Mouse (Mus musculus) left cerebral cortex, postnatal 14 days (tissue): ENCODE measurements at regions not wholly inside any gene's neighbourhood (a gene's known extent, or its start where the extent isn't known, plus 50 kb on each side); places are given as distances from the start of the nearest gene placed in this dataset.

Source experiments
- DNase-seq, 2 experiments: peaks; one replicate each; pipeline ENCODE4 v3.0.0; 2021 to 2022; ENCODE audit warnings: low spot score in 2 of 2, mixed read lengths in 1 of 2
- intact Hi-C: fragments of 180-260 bp; cut with DNase I; formaldehyde crosslinking; loops from one replicate; pipeline ENCODE4 v1.15.1; 2025

DNA sequence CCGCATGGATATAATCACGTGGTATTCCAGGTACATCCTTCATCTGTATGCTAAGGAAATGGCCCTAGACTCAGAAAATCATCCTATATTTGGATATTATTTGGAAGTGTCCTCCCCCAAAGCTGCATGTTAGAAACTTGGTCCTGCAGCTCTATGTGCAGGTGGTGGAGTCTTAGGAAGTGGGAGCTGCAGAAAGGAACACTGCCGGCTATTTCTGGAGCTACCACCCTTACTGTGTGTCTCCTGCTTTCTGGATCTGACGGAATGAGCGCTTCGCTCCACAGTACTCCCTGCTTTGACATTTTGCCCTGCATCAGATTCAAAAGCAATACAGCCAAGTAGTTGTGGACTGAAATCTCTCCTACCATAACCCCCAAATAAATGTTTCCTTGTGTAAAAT lies 306.8 kb upstream of the Pou3f3 start:
- intact Hi-C loops = no loop called here
- no peak for DNase-seq

DNA sequence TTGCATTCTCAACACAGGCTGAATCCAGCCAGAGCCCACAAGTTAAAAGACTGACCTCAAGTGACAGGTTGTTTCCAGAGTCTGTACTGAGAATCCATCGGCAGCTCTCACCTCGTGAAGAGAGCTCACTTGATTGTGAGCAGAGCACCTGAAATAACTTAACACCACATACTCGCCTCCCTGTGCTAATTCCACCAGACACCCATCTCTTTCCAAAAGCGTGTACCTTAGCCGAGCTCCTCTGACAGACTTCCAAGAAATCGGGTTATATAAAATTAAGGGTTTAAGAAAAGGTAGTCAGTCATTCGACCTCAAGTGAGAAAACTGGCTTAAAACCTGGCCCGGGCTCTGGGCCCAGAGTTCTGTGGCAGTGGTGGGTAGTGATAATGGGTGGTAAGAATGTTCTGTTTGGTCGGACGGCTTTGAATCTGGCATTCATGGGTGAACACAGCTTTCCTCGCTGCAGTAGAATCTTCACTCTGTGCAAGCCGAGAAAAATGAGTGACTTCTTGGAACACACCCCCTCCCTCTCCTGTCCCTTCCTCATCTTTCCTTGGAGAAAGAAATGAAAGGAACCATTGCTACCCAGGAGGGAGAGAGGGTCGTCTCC lies 299.8 kb upstream of the Pou3f3 start:
- intact Hi-C loops = no loop called here
- no peak for DNase-seq

DNA sequence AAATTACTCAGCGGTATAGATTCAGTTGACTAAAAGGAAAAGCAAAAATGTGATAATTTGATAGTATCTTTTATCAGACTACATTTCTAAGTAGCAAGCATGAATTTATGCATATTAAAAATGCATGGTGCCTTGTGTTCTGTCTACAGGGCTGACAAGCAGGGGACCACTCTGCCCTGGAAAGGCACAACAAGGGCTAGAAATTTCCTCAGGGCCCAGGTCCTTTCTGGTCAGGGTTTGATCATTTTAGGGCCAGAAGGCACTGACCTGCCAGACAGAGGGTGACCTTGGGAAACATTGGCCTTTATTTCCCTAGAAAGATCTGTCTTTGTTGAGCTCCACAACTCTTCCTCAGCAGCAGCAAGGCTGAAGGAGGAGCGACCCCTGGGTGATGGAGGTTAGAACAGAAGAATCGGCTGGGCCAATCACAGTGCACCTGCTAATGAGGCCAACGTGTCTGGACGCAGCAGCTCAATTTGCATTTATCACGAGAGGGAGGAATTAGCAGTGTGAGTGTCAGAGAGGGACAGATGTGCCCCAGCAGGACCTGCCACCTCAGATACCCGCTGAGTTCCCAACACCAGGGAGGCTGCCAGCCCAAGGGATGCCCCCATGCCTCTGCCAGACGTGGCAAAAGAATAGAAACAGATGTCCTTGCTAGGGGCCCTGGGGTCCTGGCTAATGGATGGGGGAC lies 297.0 kb upstream of the Pou3f3 start:
- intact Hi-C loops = no loop called here
- DNase-seq = no peak

DNA sequence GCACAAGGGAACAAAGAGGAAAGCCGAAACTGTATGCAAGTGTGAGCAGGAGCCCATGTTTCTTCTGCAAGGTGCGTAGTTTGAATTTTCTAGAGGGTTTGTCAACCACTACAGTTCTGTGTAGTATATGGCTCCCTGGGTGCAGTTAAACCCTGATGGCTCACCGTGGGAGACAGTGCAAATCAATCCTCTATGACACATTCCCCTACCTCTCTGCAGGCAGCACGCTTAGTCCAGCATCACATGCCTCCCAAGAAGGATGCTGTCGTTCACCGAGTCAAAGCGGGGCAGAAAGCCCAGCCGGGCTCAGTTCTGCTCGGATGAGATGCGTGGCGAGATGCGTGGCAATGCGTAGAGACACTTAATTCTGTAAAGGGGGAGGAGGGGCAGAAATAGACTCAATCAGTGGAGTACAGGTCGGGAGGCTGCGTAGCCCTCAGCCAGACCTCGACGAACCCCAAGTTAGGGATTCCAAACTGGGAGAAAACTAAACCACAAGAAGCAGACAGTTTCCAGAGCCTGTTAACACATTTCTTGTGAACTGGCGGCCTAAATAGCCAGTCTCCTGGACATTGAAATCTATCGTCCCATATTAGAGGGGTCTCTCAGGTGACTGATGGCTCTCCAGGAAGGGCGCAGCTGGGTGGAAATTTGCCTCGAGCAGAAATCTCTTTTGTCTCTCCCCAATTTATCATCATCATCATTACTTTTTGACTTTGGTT lies 279.6 kb upstream of the Pou3f3 start:
- intact Hi-C loops = no loop called here
- no peak for DNase-seq

DNA sequence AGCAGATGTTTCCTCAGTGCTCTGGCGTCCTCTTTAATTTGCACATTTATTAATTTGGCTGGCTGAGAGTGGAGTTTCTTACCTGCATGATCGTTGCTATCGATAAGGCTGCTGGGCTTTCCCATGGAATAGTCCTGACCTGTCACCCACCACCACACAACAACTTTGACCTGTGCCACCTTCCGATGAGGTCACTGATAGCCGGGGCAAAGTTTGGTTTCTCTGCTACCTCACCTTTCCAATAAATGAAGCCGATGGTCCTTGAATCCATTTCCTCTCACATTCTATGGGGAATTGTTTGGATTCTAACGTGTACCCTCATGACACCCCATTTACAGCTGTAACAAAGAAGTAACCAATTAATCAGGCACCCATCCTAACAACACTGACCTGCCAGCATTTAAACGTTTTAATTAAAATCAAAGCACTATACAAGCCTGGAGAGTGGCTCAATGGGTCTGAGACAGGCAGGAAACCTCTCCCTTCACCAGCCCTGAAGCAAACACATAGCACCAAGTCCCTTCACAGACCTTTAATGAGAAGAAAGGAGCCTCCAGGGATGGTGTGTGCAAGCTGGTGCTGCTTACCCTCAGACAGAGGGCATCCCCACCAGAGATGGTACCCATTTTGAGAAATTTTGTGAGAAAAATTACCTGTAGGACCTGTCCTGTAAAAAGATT lies 278.9 kb upstream of the Pou3f3 start:
- intact Hi-C loops = no loop called here

DNA sequence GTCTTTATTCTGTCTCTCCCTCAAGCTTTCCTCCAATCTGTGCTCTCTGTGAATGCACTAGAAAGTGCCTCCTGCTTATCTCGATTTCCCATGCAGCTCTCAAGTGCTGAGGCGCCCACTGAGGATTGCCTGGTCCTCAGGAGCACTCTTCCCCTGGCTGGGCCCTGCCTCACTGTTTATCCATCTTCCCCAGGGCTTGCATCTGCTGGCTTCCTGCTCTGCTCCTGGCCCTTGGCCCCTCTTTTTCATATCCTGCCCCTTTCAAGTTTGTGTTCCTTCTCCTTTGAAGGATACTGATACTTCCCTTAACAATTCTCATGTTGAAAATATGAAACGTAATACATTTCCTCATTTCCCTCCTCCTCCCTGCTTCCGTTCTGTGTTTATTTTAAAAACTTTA lies 277.8 kb upstream of the Pou3f3 start:
- intact Hi-C loops = no loop called here
- no peak for DNase-seq

More for the DNA sequence above, 278.9 kb upstream of the Pou3f3 start:
- no peak for DNase-seq

DNA sequence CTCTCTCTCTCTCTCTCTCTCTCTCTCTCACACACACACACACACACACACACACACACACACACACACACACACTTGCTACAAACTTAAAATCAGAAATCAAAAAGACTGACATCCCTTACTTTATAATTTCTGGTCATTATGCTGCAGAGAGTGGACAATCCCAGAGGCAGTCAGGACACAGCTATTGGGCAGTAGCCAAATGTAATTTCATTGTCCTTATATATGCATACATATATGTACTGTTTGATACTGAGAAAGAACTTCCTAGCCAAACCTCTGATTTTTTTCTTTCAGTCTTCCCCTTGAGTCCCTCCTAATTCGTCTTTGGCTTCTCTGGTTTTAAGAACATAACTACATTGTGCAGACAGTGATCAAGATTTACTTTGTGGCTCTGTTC lies 277.3 kb upstream of the Pou3f3 start:
- DNase-seq = no peak
- intact Hi-C loops = no loop called here

DNA sequence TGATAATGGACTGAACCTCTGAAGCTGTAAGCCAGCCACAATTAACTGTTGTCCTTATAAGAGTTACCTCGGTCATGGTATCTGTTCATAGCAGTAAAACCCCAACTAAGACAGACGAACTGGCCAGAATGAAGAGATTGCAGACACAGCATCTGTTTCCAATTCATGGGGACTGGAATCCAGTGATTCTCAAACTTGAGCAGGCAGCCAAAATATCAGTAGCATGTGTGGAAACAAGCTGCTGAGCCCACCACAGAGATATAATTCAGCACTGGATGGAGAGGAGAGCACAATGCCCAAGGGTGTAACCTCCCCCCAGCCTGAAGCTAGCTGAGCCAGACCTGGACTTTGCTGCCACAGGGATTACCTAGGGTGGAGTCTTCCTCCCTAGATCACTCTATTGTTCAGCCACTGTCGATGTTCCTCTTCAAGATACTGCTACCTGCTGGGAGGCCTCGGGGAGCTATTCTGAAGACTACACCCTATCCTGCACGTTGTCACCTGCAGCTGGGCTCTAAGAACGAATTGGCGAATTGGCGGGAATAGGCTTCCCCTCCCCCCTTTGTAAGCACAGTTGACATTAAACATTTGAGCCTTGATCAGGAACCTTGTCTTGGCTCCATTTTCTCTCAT lies 259.1 kb upstream of the Pou3f3 start:
- no peak for DNase-seq
- intact Hi-C loops = no loop called here

DNA sequence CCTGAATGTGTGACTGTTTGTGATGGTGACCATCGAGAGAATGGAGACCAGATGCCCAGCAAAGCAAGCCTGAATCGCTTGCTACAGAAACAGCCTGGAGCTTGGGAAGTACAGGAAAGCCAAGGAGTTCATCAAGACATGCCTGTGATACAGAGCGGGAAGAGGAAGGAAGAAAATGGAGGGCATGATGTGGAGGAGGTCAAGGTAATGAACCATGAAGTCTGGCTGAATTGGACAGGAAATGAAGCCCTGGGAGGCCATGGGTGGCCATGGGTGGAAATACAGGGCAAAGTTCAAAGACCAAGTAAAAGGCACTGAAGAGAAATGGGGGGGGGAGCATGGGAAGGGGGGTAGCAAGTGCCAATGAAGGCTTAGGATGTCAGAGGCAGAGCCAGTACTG lies 227.2 kb upstream of the Pou3f3 start:
- intact Hi-C loops = no loop called here
- DNase-seq = no peak

DNA sequence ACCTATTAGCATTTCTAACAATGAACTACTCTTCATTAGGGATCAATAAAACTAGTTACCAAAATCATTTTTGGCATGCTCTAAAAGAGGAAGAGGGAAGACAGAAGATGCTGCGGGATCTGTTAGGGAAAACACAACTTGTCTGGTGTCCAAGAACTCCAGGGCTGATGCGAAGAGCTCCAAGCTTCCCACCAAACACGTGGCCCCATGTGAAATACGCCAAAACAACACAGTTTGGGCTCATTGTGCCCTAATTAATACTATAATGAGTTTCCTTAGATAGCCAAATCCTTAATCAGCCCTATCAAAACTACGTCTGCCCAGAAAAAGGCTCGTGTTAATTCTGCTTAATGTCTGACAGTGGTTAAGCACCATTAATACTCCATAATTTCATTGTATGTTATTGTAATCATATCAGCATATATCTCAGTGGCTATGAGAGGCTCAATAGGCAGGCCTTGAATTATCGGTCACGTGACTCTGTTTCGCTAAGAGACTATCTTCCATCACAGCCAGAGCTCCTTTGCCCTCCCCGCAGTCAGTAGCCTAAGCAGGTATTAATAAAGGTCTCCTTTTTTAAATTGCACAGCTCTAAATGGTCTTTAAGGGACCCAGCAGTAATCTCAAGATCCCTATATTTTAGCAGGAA lies 223.6 kb upstream of the Pou3f3 start:
- intact Hi-C loops = no loop called here
- DNase-seq = no peak

DNA sequence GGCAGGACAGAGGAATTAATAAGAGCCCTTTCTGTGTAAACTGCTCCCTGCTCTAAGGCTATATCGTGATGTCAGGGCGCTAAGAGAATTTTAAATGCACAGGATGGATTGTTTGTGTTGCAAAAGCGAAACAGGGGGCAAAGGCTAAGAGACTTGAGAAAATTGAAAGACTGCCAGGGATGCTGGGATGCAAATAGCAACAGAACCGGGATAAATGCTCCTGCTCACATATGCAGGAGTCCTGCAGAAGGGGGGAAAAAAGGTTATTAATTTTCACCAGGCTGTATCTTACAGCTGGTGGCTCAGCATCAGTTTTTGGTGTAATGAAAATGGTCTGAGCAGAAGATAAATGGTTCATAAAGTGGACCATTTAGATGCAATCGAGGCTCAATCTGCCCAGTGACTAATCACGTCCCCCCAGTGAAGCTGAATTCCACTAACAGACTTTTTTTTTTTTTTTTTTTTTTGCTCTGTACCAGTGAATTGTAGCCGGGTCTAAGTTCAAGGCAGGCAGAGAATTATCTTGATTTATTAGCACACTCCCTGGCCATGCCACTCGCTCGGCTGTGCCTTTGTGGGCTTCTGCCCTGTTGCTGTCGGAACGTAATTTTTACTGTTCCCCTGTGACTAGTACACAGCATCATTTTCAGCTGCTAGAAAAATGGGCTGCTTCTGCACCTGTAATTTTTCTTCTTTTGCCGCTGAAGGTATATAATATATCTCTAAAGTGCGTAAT lies 222.9 kb upstream of the Pou3f3 start:
- intact Hi-C loops = no loop called here
- no peak for DNase-seq

DNA sequence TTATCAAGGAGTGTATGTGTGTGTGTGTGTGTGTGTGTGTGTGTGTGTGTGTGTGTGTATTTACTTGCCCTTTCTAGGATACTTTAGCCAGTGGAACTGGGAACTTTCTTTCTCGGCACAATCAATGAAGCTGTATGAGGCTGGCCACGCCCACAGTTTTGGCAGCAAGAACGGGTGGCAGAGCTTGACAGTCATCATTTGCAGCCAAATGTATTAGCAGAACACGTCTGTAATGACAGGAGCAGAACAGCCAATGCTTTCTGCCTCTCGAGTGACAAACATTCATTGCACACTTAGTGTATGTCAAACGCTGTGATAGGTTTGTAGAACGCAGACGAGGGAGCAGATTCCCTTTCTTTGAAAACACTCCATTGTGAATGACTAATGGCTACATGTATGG lies 221.4 kb upstream of the Pou3f3 start:
- no peak for DNase-seq
- intact Hi-C loops = no loop called here

DNA sequence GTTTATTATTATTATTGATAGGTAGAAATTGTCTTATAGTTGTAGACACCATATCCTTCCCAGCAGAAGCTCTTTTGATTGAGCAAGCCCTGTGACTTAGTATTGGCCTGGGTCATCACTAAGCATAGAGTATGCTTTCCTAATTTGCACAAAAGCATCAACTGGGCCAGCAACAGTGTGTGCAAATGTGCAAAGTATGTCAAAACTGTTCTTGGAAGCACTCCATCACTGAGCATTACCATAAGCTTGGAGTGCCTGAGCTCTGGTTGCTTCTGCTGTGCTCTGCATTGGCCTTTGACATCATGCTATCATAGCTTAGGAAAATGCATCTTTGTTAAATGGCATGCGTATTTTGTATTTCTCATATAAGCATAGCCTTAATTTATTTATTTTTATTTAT lies 220.7 kb upstream of the Pou3f3 start:
- intact Hi-C loops = no loop called here
- no peak for DNase-seq

DNA sequence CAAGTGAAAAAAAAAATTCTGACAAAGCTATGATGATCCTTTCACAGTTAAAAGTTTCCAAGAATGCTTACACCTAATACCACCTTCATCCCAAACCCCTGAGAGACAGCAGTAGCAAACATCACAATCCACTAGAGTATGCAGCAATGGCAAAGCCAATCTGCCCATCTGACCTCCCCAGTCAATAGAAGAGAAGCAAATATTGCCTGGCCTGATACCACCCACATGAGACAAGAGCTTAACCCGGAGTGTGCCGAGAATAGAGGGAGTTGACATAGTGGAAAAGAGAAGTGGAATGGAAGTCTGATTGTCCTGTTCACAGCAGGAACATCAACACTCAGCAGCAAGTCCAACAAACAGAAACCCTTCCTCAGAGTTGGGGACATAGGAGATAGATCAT lies 219.9 kb upstream of the Pou3f3 start:
- intact Hi-C loops = no loop called here
- no peak for DNase-seq

DNA sequence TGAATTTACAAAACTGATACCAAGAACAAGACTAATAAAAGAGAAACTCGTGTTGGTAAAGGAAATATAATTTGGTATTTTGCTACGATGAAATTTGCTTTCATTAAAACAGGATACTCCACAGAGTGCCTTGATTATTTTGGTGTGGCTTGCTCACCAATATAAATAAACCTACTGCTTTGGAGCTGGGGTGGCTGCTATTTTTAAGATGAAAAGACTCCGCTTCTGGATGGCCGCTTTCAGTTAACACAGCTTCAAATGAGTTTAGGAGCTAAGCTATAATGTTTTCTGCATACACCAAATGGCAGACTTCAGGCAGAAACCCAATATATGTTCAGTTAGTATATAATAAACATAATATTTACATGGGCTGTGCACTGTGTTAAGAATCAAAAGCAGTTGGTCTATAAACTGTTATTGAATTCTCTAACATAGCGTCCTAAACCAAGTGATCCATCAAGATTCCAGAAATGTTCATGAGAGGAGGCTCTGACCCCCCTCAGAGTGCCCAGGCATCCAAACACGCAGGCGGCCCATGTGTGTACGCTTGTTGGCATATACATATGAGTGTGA lies 215.1 kb upstream of the Pou3f3 start:
- intact Hi-C loops = no loop called here
- no peak for DNase-seq

DNA sequence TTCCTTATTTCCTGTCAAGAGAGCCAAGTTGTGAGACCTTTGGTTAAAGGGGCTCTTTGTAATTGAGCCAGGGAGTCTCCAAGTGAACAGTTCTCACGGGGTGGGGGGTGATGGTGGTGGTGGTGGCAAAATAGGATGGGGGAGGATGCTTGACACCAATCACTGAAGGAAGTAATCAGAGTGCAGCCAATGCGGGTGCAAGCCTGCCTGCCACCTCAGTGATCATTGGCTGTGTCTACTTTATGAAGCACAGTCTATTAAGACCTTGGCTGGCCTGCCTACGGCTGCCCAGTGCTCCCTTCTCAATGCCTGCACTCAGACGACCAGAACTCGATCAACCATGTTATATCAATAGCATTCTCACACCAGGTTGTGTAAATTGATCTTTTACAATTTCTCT lies 206.0 kb upstream of the Pou3f3 start:
- intact Hi-C loops = no loop called here
- DNase-seq = no peak

DNA sequence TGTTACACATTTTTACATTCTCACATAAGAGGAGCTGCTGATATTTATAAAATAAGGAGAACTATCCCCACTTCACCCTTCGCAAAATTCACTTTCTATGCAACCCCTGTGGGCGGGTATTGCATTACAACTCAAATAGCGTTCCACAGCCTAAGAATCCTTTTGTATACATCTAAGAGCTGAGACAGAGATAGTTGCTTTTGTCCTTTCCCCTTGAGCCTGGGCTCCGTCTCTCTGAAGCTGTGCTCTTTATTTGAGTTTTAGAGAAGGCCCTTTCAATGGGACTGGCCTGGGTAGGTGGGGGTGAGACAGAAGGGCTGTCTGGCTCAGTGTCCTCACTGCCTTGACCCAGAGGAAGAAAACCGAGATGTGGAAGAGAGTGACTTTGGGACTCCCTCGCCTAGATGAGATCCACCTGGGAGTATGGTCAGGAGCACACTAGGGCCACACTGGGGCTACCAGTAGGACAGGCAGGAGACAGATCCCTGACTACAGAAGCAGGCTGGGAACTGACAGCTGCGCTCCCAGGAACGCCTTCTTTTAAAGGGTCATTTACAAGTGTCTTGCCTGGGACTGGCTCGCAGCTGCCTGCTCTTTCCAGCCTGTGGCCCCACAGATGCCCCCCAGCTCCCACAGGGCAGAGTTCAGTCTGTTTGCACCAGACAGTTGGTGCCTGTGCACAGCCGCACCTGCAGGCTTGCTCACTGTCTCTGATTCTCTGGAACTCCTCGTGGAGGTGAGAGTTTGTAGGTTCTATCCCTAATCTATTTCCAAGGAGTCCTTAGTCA lies 204.5 kb upstream of the Pou3f3 start:
- DNase-seq = no peak
- intact Hi-C loops = no loop called here
